Comparison of ENCODE assay signal across 8 mouse cellular contexts in the genomic region with DNA sequence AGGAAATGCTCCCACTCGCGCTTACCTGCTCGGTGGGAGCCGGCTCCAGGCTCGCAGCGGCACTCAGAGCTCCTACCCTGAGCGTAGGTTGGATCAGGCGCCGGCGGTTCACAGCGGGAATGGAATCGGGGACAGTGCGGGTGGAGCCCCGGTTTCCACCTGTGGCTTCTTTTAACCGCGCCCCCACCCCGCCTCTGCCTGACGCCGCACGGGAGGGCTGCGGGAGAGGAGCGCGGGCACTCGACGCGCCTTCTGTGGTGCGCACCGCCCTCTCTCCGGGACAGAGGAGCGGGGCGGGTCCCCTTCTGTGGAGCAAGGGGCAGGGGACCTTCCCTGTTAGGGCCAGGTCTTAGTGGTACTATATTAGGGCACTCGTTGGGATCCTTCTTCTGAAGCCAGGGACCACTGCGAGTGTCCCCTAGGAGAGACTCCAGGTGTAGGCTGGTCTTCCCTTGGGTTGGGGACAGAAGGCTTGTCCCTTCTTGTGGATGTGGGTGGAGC. TPM values are rescaled to one million over a fixed set of nuclear protein-coding genes. Genes with fewer than 3 reads are reported as not detected.
DNase-seq lines count a peak whose midpoint lies in the region; ATAC-seq and TF ChIP-seq lines count a peak whose summit lies in the region.

A gene (minus strand): TSS at position 451 of the 501 bp plus-strand sequence.

- TF ChIP-seq CTCF in kidney, adult 2 months (conservative IDR thresholded peaks at IDR 0.05; ENCODE audit: insufficient read depth, insufficient read length, low read depth, low read length), result no peak
- no peak for TF ChIP-seq CTCF in brain, embryonic 14.5 days (IDR thresholded peaks at IDR 0.05; ENCODE audit: borderline replicate concordance, extremely low read depth, insufficient read depth, insufficient read length)
- TF ChIP-seq CTCF in small intestine, adult 2 months (IDR thresholded peaks at IDR 0.05; ENCODE audit: extremely low read depth, insufficient read length, insufficient replicate concordance, low read depth, low read length), result no peak

- no peak for DNase-seq in kidney, adult 2 months
- no peak for DNase-seq in kidney, adult 18-20 months
- peak; percentile 11 for DNase-seq in brain, embryonic 14.5 days (ENCODE audit: low read depth)
- no peak for DNase-seq in MN1 (ENCODE audit: low spot score)
- no peak for DNase-seq in gastrocnemius, adult 18-20 months (ENCODE audit: low spot score)

- no peak for TF ChIP-seq POLR2A in kidney, adult 2 months (IDR thresholded peaks at IDR 0.05; ENCODE audit: low read depth, low read length)
- TF ChIP-seq POLR2A in brain, embryonic 14.5 days (IDR thresholded peaks at IDR 0.05; ENCODE audit: borderline replicate concordance, extremely low read depth, insufficient read depth, insufficient read length, poor library complexity, severe bottlenecking), result no peak
- TF ChIP-seq POLR2A in small intestine, adult 2 months (IDR thresholded peaks at IDR 0.05; ENCODE audit: low read depth, low read length), result no peak

- no peaks in the 10 kb centered on the region for H3K36me3 ChIP-seq in kidney, adult 2 months (ENCODE audit: control insufficient read depth, insufficient read depth, low read length)
- no peaks in the 10 kb centered on the region for H3K36me3 ChIP-seq in hindbrain, embryonic 12.5 days
- H3K36me3 ChIP-seq in limb, embryonic 15.5 days, result no peaks in the 10 kb centered on the region
- no peaks in the 10 kb centered on the region for H3K36me3 ChIP-seq in small intestine, adult 2 months (ENCODE audit: control insufficient read depth, insufficient read depth, low read length)

- H3K4me1 ChIP-seq in kidney, adult 2 months (ENCODE audit: control insufficient read depth, insufficient read depth, low read length), result no peaks in the 10 kb centered on the region
- H3K4me1 ChIP-seq in hindbrain, embryonic 12.5 days, result peaks cover 13% of the 10 kb centered on the region
- peaks cover 9% of the 10 kb centered on the region for H3K4me1 ChIP-seq in limb, embryonic 15.5 days
- H3K4me1 ChIP-seq in small intestine, adult 2 months (ENCODE audit: control insufficient read depth, insufficient read depth, insufficient read length, low read length), result no peaks in the 10 kb centered on the region

- no peak within 1 kb of the TSS for H3K27ac ChIP-seq in kidney, adult 2 months (ENCODE audit: insufficient read depth, low read depth, low read length)
- H3K27ac ChIP-seq in hindbrain, embryonic 12.5 days, result no peak within 1 kb of the TSS
- H3K27ac ChIP-seq in limb, embryonic 15.5 days, result peak within 1 kb of the TSS; percentile 27
- H3K27ac ChIP-seq in small intestine, adult 2 months (ENCODE audit: insufficient read depth, low read depth, low read length), result no peak within 1 kb of the TSS

- peak within 1 kb of the TSS; percentile 8 for H3K4me3 ChIP-seq in kidney, adult 2 months (ENCODE audit: insufficient read depth, low read depth, low read length)
- H3K4me3 ChIP-seq in hindbrain, embryonic 12.5 days, result peak within 1 kb of the TSS; percentile 40
- peak within 1 kb of the TSS; percentile 41 for H3K4me3 ChIP-seq in limb, embryonic 15.5 days
- peak within 1 kb of the TSS; percentile 15; the same call in 1 of the 2 replicates for H3K4me3 ChIP-seq in small intestine, adult 2 months (ENCODE audit: low read depth, low read length)

- no peak for ATAC-seq in hindbrain, embryonic 12.5 days (ENCODE audit: low FRiP score)
- ATAC-seq in limb, embryonic 15.5 days (ENCODE audit: insufficient number of reproducible peaks, low FRiP score, low TSS enrichment, low read depth), result no peak

- H3K9ac ChIP-seq in hindbrain, embryonic 12.5 days, result peak within 1 kb of the TSS; percentile 32; the same call in 1 of the 2 replicates
- H3K9ac ChIP-seq in limb, embryonic 15.5 days, result no peak within 1 kb of the TSS

- peak within 1 kb of the TSS; percentile 74 for H3K4me2 ChIP-seq in hindbrain, embryonic 12.5 days (replicated peaks)
- H3K4me2 ChIP-seq in limb, embryonic 15.5 days, result peak within 1 kb of the TSS; percentile 65

- H3K27me3 ChIP-seq in kidney, adult 2 months (replicated peaks; ENCODE audit: control insufficient read depth, insufficient read depth, low read length), result no peaks in the 10 kb centered on the region; the same call in 1 of the 2 replicates
- peaks cover 58% of the 10 kb centered on the region for H3K27me3 ChIP-seq in hindbrain, embryonic 12.5 days
- peaks cover 37% of the 10 kb centered on the region for H3K27me3 ChIP-seq in limb, embryonic 15.5 days
- H3K27me3 ChIP-seq in small intestine, adult 2 months (ENCODE audit: control insufficient read depth, insufficient read depth, low read length), result peaks cover 22% of the 10 kb centered on the region

- WGBS in kidney, adult 2 months, result 4% methylated on average over 33 of the region's 33 CpGs
- WGBS in hindbrain, embryonic 12.5 days, result 2% methylated on average over 33 of the region's 33 CpGs
- WGBS in limb, embryonic 15.5 days, result 2% methylated on average over 33 of the region's 33 CpGs
- WGBS in small intestine, adult 2 months, result 5% methylated on average over 33 of the region's 33 CpGs

- H3K9me3 ChIP-seq in hindbrain, embryonic 12.5 days (replicated peaks), result no peaks in the 10 kb centered on the region
- H3K9me3 ChIP-seq in limb, embryonic 15.5 days, result no peaks in the 10 kb centered on the region

RNA-seq across cellular contexts. Expression of the gene that starts here (rescaled TPM):
- polyA plus RNA-seq in kidney, adult 2 months (2012; rRNA removed), result 0.09 and 0.34 TPM in 2 replicates
- 6.4 and 12.5 TPM in 2 replicates for polyA plus RNA-seq in brain, embryonic 14.5 days (2012; rRNA removed)
- 12.0 and 13.7 TPM in 2 replicates for polyA plus RNA-seq in hindbrain, embryonic 12.5 days (2016; fragmentation: Nextera tagmentation; extraction: Ambion mirVana)
- 53.5 and 65.0 TPM in 2 replicates for polyA plus RNA-seq in limb, embryonic 15.5 days (2015; fragmentation: Nextera tagmentation; extraction: Ambion mirVana)
- not detected in 2 replicates for polyA plus RNA-seq in small intestine, adult 2 months (2012; rRNA removed)
- total RNA-seq in gastrocnemius, adult 18-20 months (2021), result not detected
